Mouse (Mus musculus): ENCODE measurements around the gene Vmn1r189. TPM values are rescaled to one million over a fixed set of nuclear protein-coding genes. Genes with fewer than 3 reads are reported as not detected.
"Not testable (repeated sequence)": the region's sequence is repeated elsewhere in the genome, so short reads cannot be mapped to it uniquely, and the experiment has no call there.

The Vmn1r189 gene
- total RNA-seq (2015; ENCODE audit: low replicate concordance) (not detected in 2 replicates), total RNA-seq (2017; ENCODE audit: low replicate concordance) (0.43 TPM in 1 of 2 replicates, not detected in the other)

DNA sequence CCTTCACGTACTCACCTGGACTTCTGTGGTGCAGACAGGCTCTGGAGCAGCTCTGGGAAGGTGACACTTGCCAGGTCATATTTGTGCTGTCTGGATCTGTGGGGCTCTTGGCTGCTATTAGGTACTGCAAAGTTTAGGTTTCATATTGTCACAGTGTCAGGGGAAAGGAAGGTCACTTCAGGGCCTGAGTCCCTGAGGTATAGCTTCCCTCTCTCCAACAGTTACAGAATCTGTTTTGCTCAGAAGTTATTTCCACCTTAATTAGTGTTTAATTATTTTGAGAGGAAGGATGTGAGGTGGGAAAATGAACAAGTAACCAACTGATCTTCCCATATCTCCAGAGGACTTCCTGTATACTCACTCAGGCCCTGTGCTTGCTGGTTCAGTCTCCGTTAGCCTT is at the start of gene Vmn1r189:
TSS of gene Vmn1r189 (minus strand) at position 101 of the 400 bp plus-strand sequence.
- ATAC-seq (replicated peaks; ENCODE audit: low FRiP score, poor library complexity, severe bottlenecking): not testable (repeated sequence)

DNA sequence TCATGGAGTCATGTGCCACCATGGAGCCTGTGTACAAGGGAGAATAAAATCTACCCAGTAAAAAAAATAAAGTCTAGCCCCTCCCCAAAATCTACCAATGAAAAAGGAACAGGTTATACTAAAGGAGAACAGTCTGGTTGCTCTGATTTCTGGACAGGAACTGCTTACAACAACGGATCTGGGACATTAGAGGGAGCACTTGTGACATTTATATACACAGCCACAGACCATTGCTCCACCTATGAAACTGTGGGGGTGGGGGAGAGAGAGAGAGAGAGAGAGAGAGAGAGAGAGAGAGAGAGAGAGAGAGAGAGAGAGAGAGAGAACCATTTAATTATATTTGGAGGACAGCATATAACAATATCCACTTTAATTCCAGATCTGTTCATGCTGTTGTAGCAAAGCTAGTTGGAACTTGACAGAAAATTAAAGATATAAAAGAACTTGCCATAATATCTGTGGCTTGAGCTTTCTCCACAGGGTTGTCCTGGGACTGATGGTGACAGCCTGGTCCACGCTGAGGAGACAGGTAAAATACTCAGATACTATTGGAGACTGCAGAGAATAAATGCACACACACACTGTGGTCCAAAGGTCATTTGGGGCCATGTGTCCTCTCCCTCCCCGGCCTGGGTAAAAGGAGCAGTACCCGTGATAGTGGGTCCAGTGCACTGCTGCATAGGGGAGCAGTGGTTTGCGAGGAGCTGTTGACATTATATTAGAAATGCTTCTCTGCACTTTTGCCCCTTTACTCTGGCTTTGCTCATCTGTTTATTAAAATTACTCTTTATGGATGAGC is 31.1 kb upstream of the Vmn1r189 start:
- not testable (repeated sequence) for ATAC-seq (replicated peaks; ENCODE audit: low FRiP score, poor library complexity, severe bottlenecking)

DNA sequence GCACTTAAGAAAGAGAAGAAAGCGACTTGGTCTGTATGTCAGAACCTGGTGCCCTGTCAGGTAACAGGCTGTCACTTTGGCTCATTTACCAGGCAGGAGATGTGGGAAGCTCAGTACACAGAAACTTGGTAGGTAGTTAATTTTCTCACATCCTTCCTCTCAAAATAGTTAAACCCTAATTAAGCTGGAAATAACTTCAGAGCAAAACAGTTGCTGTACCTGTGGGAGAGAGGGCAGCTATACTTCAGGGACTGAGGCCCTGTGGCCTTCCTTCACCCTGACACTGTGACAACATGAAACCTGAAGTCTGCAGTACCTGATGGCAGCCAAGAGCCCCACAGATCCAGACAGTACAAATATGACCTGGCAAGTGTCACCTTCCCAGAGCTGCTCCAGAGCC is 21.5 kb downstream of the Vmn1r189 start, which contains the start of gene Vmn1r188:
TSS of gene Vmn1r188 (plus strand) at position 301 of the 400 bp plus-strand sequence.
- ATAC-seq (replicated peaks; ENCODE audit: low FRiP score, poor library complexity, severe bottlenecking): not testable (repeated sequence)

DNA sequence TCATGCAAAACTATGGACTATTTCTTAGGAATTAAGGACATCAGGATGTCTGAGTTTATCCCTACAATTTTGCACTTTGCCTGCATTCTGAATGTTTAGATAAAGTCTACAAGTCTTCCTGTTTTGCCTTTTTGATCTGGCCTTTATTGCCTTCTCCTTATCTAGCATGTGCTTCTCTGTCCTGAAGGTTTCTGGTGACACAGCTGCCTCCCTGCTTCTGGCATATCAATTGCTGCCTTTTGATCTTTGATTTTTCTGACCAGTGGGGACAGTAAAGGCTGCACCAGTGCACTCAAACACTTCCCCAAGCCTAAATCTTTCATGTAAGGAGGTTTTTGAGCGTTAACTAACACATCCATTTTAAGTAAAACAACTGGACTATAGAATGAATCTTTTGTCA is 42.2 kb downstream of the Vmn1r189 start:
- ATAC-seq (replicated peaks; ENCODE audit: low FRiP score, poor library complexity, severe bottlenecking): no peak

DNA sequence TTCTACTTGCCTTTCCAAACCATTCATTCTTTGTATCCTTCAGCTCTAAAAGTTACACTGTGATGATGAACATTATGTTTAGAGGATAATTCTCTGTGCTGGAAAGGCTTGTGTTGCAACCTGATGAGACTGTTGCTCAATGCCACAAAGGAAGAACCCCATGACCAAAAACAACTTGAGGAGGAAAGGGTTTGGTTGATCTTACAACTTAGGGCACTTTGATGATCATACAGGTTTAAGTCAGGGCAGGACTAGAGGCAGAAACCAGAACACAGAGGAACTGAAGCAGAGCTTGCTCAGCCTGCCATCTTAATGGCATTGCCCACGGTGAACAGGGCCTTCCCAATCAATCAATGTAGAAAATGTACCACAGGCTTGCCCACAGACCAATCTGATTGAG is 44.2 kb downstream of the Vmn1r189 start:
- ATAC-seq (replicated peaks; ENCODE audit: low FRiP score, poor library complexity, severe bottlenecking): no peak

DNA sequence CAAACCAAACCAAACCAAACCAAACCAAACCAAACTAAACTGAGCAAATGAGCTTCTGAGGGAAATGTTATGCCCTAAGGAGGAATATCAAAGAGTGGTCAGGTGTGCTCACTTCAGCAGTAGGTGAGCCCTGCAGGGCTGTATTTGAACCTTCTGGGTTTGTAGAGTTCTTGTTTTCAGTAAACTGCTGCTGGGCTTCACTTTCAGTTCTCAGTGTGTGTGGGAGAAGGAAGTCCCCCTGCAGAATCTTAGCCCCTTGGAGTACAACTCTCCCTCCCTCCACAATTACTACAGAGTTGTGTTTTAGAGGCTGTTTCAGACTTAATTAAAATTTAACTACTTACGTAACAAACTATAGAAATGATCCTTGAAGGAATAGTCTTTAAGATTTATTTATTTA is 51.9 kb downstream of the Vmn1r189 start:
- ATAC-seq (replicated peaks; ENCODE audit: low FRiP score, poor library complexity, severe bottlenecking): no peak

DNA sequence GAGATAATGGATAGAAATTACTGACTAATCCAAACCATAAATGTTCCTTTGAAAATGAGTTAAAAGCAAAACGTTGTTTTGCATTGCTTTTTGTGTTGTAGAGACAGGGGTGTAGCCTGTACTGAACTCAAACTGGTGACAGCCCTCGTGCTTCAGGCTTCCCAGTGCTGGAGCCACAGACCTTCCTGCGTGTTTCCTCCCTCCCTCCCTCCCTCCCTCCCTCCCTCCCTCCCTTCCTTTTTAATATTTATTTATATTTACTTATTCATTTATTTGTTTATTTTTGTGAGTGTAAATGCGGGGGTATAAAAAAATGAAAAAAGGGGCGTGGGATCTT is 54.1 kb downstream of the Vmn1r189 start:
- no peak for ATAC-seq (replicated peaks; ENCODE audit: low FRiP score, poor library complexity, severe bottlenecking)

DNA sequence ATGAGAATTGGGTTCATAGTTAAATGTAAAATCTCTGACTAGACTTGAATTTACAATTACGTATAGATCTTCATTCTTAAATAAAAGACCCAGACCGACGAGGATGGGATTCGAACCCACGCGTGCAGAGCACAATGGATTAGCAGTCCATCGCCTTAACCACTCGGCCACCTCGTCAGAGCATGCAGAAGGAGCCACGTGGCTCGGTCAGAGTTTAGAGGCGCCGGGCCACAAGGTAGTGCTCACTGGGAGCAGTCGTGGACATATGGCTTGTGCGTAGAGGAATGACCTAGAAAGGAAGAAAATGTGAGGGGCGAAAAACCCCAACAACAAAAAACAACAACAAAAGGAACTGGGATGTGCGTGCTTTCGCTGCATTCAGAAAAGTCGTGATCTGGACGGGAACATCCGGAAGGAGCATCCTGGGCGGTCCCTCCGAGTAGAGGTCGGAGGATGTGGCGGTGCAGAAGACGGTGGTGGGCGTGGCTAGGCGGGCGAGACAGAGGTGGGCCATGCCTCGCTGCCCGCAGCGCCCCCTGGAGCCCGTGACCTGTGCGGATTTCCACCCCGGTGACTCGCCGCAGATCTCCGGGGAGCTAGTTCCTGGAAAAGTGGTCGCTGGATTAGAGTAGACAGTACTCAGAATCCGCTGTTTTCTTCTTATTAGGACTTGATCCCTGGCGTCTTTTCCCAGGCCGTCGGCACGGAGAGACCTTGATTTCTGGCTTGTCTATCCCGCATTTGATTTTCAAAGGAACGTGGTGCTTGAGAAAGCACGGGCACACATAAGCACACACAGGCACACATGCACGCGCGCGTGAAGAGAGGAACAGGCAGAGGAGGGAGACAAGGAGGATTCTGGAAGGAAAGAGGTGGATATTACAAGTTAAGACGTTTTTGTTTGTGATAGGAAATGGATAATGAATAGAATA is 54.8 kb downstream of the Vmn1r189 start:
- peak; percentile 97 for ATAC-seq (replicated peaks; ENCODE audit: low FRiP score, poor library complexity, severe bottlenecking)

Other genes with a start within 250 kb of the Vmn1r189 start
- gene Zfp184, start 160.7 kb downstream of the Vmn1r189 start, total RNA-seq (2015; ENCODE audit: low replicate concordance): 0.19 and 2.9 TPM in 2 replicates
- gene Zfp184, start 160.7 kb downstream of the Vmn1r189 start, total RNA-seq (2017; ENCODE audit: low replicate concordance): 0.34 and 2.5 TPM in 2 replicates
- gene Pom121l2, start 124.6 kb downstream of the Vmn1r189 start, total RNA-seq (2015; ENCODE audit: low replicate concordance): not detected in 2 replicates
- gene Pom121l2, start 124.6 kb downstream of the Vmn1r189 start, total RNA-seq (2017; ENCODE audit: low replicate concordance): not detected in 2 replicates
- 2.7 and 6.3 TPM in 2 replicates for gene Prss16, start 96.1 kb downstream of the Vmn1r189 start, total RNA-seq (2015; ENCODE audit: low replicate concordance)
- gene Prss16, start 96.1 kb downstream of the Vmn1r189 start, total RNA-seq (2017; ENCODE audit: low replicate concordance): 1.8 and 2.2 TPM in 2 replicates
- gene Hist1h2ah, start 70.3 kb downstream of the Vmn1r189 start, total RNA-seq (2015; ENCODE audit: low replicate concordance): 2.5 TPM in 1 of 2 replicates, not detected in the other
- 462 and 930 TPM in 2 replicates for gene Hist1h2ah, start 70.3 kb downstream of the Vmn1r189 start, total RNA-seq (2017; ENCODE audit: low replicate concordance)
- 14.6 and 64.4 TPM in 2 replicates for gene Hist1h2bk, start 70.0 kb downstream of the Vmn1r189 start, total RNA-seq (2015; ENCODE audit: low replicate concordance)
- gene Hist1h2bk, start 70.0 kb downstream of the Vmn1r189 start, total RNA-seq (2017; ENCODE audit: low replicate concordance): 627 and 660 TPM in 2 replicates
- 32.4 and 38.2 TPM in 2 replicates for gene Hist1h4i, start 64.5 kb downstream of the Vmn1r189 start, total RNA-seq (2015; ENCODE audit: low replicate concordance)
- gene Hist1h4i, start 64.5 kb downstream of the Vmn1r189 start, total RNA-seq (2017; ENCODE audit: low replicate concordance): 129 and 151 TPM in 2 replicates
- gene Hist1h2ag, start 62.9 kb downstream of the Vmn1r189 start, total RNA-seq (2015; ENCODE audit: low replicate concordance): 3.7 and 12.3 TPM in 2 replicates
- gene Hist1h2ag, start 62.9 kb downstream of the Vmn1r189 start, total RNA-seq (2017; ENCODE audit: low replicate concordance): 705 and 715 TPM in 2 replicates
- 17.9 and 23.8 TPM in 2 replicates for gene Hist1h2bj, start 62.6 kb downstream of the Vmn1r189 start, total RNA-seq (2015; ENCODE audit: low replicate concordance)
- gene Hist1h2bj, start 62.6 kb downstream of the Vmn1r189 start, total RNA-seq (2017; ENCODE audit: low replicate concordance): 272 and 275 TPM in 2 replicates
- not detected in 2 replicates for gene Vmn1r188, start 21.4 kb downstream of the Vmn1r189 start, total RNA-seq (2015; ENCODE audit: low replicate concordance)
- not detected in 2 replicates for gene Vmn1r188, start 21.4 kb downstream of the Vmn1r189 start, total RNA-seq (2017; ENCODE audit: low replicate concordance)
- gene Vmn1r191, start 78.1 kb upstream of the Vmn1r189 start, total RNA-seq (2015; ENCODE audit: low replicate concordance): not detected in 2 replicates
- not detected in 2 replicates for gene Vmn1r191, start 78.1 kb upstream of the Vmn1r189 start, total RNA-seq (2017; ENCODE audit: low replicate concordance)
- not detected in 2 replicates for gene Vmn1r192, start 85.3 kb upstream of the Vmn1r189 start, total RNA-seq (2015; ENCODE audit: low replicate concordance)
- not detected in 2 replicates for gene Vmn1r192, start 85.3 kb upstream of the Vmn1r189 start, total RNA-seq (2017; ENCODE audit: low replicate concordance)
- not detected in 2 replicates for gene Vmn1r193, start 117.3 kb upstream of the Vmn1r189 start, total RNA-seq (2015; ENCODE audit: low replicate concordance)
- not detected in 2 replicates for gene Vmn1r193, start 117.3 kb upstream of the Vmn1r189 start, total RNA-seq (2017; ENCODE audit: low replicate concordance)
- not detected in 2 replicates for gene Vmn1r194, start 138.4 kb upstream of the Vmn1r189 start, total RNA-seq (2015; ENCODE audit: low replicate concordance)
- not detected in 2 replicates for gene Vmn1r194, start 138.4 kb upstream of the Vmn1r189 start, total RNA-seq (2017; ENCODE audit: low replicate concordance)
- not detected in 2 replicates for gene Vmn1r195, start 164.7 kb upstream of the Vmn1r189 start, total RNA-seq (2015; ENCODE audit: low replicate concordance)
- gene Vmn1r195, start 164.7 kb upstream of the Vmn1r189 start, total RNA-seq (2017; ENCODE audit: low replicate concordance): not detected in 2 replicates
- gene Vmn1r196, start 184.1 kb upstream of the Vmn1r189 start, total RNA-seq (2015; ENCODE audit: low replicate concordance): not detected in 2 replicates
- gene Vmn1r196, start 184.1 kb upstream of the Vmn1r189 start, total RNA-seq (2017; ENCODE audit: low replicate concordance): not detected in 2 replicates
- gene Vmn1r197, start 218.8 kb upstream of the Vmn1r189 start, total RNA-seq (2015; ENCODE audit: low replicate concordance): not detected in 2 replicates
- gene Vmn1r197, start 218.8 kb upstream of the Vmn1r189 start, total RNA-seq (2017; ENCODE audit: low replicate concordance): not detected in 2 replicates
- not detected in 2 replicates for gene Vmn1r198, start 244.5 kb upstream of the Vmn1r189 start, total RNA-seq (2015; ENCODE audit: low replicate concordance)
- not detected in 2 replicates for gene Vmn1r198, start 244.5 kb upstream of the Vmn1r189 start, total RNA-seq (2017; ENCODE audit: low replicate concordance)